Mouse (Mus musculus): ENCODE measurements around the gene Aldh8a1.

DNA sequence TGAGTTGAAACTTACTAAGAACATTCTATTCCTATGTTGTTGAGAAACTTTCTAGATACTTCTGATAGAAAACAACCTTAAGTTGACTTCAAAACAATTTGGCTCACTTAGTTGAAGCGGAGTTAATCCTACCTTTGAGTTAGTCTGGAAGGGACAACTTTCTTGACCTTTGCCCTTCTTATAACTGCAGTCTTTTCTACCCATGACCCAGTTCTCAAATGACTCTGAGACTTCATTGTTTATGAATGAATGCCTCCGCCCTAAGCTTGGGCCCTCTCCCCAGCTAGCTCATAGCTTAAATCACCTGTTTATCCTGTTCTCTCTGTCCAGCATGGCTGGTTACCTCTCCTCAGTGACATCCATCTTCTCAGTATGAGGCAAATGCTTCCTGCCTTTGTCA, 7.5 kb upstream of the Aldh8a1 start:
- TF ChIP-seq POLR2A (IDR thresholded peaks at IDR 0.05; ENCODE audit: low read depth, low read length) (no peak), CTCF (IDR thresholded peaks at IDR 0.05; ENCODE audit: extremely low read depth, insufficient read length, insufficient replicate concordance, low read depth, low read length) (no peak)

Measured in small intestine, adult 2 months (tissue).